Mouse (Mus musculus): ENCODE results near the gene Dmrtc2. TPM values are rescaled to one million over a fixed set of nuclear protein-coding genes. Genes with fewer than 3 reads are reported as not detected.

Dmrtc2 gene
- polyA plus RNA-seq, 1 experiment from 2014 or later = 0.13 TPM

GRCm38 (mm10) chr7:24907211-24907748, 37.4 kb downstream of the Dmrtc2 start:
- no peak overlapping the region for H3K27ac ChIP-seq
- H3K4me2 ChIP-seq = no peak overlapping the region
- no peaks in the 10 kb centered on the region for H3K9me3 ChIP-seq
- ATAC-seq (replicated peaks) = no peak
- WGBS = 45% methylated on average over 13 of the region's 13 CpGs
- H3K27me3 ChIP-seq (replicated peaks) = no peaks in the 10 kb centered on the region
- H3K4me3 ChIP-seq = no peak overlapping the region
- H3K9ac ChIP-seq = no peak overlapping the region
- H3K4me1 ChIP-seq = peaks cover 38% of the 10 kb centered on the region
- 0 out of 2 replicates have a peak, but pooled peaks cover 2% of the 10 kb centered on the region for H3K36me3 ChIP-seq (replicated peaks)

GRCm38 (mm10) chr7:24912480-24912879, 42.6 kb downstream of the Dmrtc2 start:
- WGBS = 95% methylated on average over 14 of the region's 14 CpGs
- ATAC-seq (replicated peaks) = no peak
- no peak overlapping the region for H3K9ac ChIP-seq
- H3K9me3 ChIP-seq = no peaks in the 10 kb centered on the region
- no peak overlapping the region for H3K4me2 ChIP-seq
- H3K4me1 ChIP-seq = 0 out of 2 replicates have a peak, but pooled peaks cover 1% of the 10 kb centered on the region
- H3K4me3 ChIP-seq = no peak overlapping the region
- H3K36me3 ChIP-seq (replicated peaks) = peaks cover 22% of the 10 kb centered on the region
- H3K27me3 ChIP-seq (replicated peaks) = no peaks in the 10 kb centered on the region
- no peak overlapping the region for H3K27ac ChIP-seq

GRCm38 (mm10) chr7:24918763-24919323, 49.0 kb downstream of the Dmrtc2 start:
- no peak overlapping the region for H3K4me3 ChIP-seq
- no peaks in the 10 kb centered on the region for H3K4me1 ChIP-seq
- no peaks in the 10 kb centered on the region for H3K27me3 ChIP-seq (replicated peaks)
- no peaks in the 10 kb centered on the region for H3K9me3 ChIP-seq
- H3K9ac ChIP-seq = no peak overlapping the region
- H3K4me2 ChIP-seq = no peak overlapping the region
- 94% methylated on average over 20 of the region's 20 CpGs for WGBS
- no peak overlapping the region for H3K27ac ChIP-seq
- H3K36me3 ChIP-seq (replicated peaks) = peaks cover 44% of the 10 kb centered on the region
- ATAC-seq (replicated peaks) = no peak

GRCm38 (mm10) chr7:24919728-24920127, 49.9 kb downstream of the Dmrtc2 start:
- Histone ChIP-seq H3K9me3 (no peaks in the 10 kb centered on the region), H3K4me2 (no peak overlapping the region), H3K27ac (no peak overlapping the region), H3K4me3 (no peak overlapping the region), H3K9ac (no peak overlapping the region), H3K27me3 (replicated peaks) (no peaks in the 10 kb centered on the region), H3K4me1 (no peaks in the 10 kb centered on the region), H3K36me3 (replicated peaks) (peaks cover 50% of the 10 kb centered on the region)
- WGBS = 88% methylated on average over 9 of the region's 9 CpGs
- no peak for ATAC-seq (replicated peaks)

Other genes with a start within 250 kb of the Dmrtc2 start
- 0.31 and 0.49 TPM in 2 replicates for gene Lypd3, start 233.5 kb upstream of the Dmrtc2 start, polyA plus RNA-seq (2015; fragmentation: Nextera tagmentation; extraction: Ambion mirVana)
- gene Tex101, start 193.4 kb upstream of the Dmrtc2 start, polyA plus RNA-seq (2015; fragmentation: Nextera tagmentation; extraction: Ambion mirVana) = 0.17 TPM in 1 of 2 replicates, not detected in the other
- not detected in 2 replicates for gene BC049730, start 160.8 kb upstream of the Dmrtc2 start, polyA plus RNA-seq (2015; fragmentation: Nextera tagmentation; extraction: Ambion mirVana)
- gene Gm4763, start 143.1 kb upstream of the Dmrtc2 start, polyA plus RNA-seq (2015; fragmentation: Nextera tagmentation; extraction: Ambion mirVana) = not detected in 2 replicates
- gene Cd177, start 109.7 kb upstream of the Dmrtc2 start, polyA plus RNA-seq (2015; fragmentation: Nextera tagmentation; extraction: Ambion mirVana) = 0.27 and 0.57 TPM in 2 replicates
- 0.18 TPM in 1 of 2 replicates, not detected in the other for gene Ceacam10, start 92.9 kb upstream of the Dmrtc2 start, polyA plus RNA-seq (2015; fragmentation: Nextera tagmentation; extraction: Ambion mirVana)
- gene Gm9844, start 7.8 kb upstream of the Dmrtc2 start, polyA plus RNA-seq (2015; fragmentation: Nextera tagmentation; extraction: Ambion mirVana) = 34.4 and 34.5 TPM in 2 replicates
- 0.13 TPM in 1 of 2 replicates, not detected in the other for gene Lypd4, start 116 bp upstream of the Dmrtc2 start, polyA plus RNA-seq (2015; fragmentation: Nextera tagmentation; extraction: Ambion mirVana)
- gene Rps19, start 14.3 kb downstream of the Dmrtc2 start, polyA plus RNA-seq (2015; fragmentation: Nextera tagmentation; extraction: Ambion mirVana) = 1,081 and 1,108 TPM in 2 replicates
- 0.42 and 0.49 TPM in 2 replicates for gene Cd79a, start 27.3 kb downstream of the Dmrtc2 start, polyA plus RNA-seq (2015; fragmentation: Nextera tagmentation; extraction: Ambion mirVana)
- 69.9 and 70.0 TPM in 2 replicates for gene Arhgef1, start 32.9 kb downstream of the Dmrtc2 start, polyA plus RNA-seq (2015; fragmentation: Nextera tagmentation; extraction: Ambion mirVana)
- 5.0 and 6.4 TPM in 2 replicates for gene Gm4881, start 74.4 kb downstream of the Dmrtc2 start, polyA plus RNA-seq (2015; fragmentation: Nextera tagmentation; extraction: Ambion mirVana)
- 275 and 289 TPM in 2 replicates for gene Rabac1, start 102.7 kb downstream of the Dmrtc2 start, polyA plus RNA-seq (2015; fragmentation: Nextera tagmentation; extraction: Ambion mirVana)
- gene Atp1a3, start 135.9 kb downstream of the Dmrtc2 start, polyA plus RNA-seq (2015; fragmentation: Nextera tagmentation; extraction: Ambion mirVana) = 405 and 430 TPM in 2 replicates
- gene Grik5, start 202.3 kb downstream of the Dmrtc2 start, polyA plus RNA-seq (2015; fragmentation: Nextera tagmentation; extraction: Ambion mirVana) = 19.5 and 22.1 TPM in 2 replicates
- gene Zfp574, start 202.5 kb downstream of the Dmrtc2 start, polyA plus RNA-seq (2015; fragmentation: Nextera tagmentation; extraction: Ambion mirVana) = 39.1 and 41.3 TPM in 2 replicates

Measured in midbrain, embryonic 15.5 days (tissue).